Mouse (Mus musculus): ENCODE data around the gene Klb. TPM values are rescaled to one million over a fixed set of nuclear protein-coding genes. Genes with fewer than 3 reads are reported as not detected.

The Klb gene
- total and polyA plus RNA-seq, 2 experiments from 2014 or later = 0.05 to 0.29 TPM

- DNase-seq (no peak), ATAC-seq (no peak)
- whole genome bisulfite sequencing = 91% methylated on average over 11 of the region's 11 CpGs
- H3K4me1 ChIP-seq (ENCODE audit: insufficient read depth) = no peaks in the 10 kb centered on the region
- no peak overlapping the region for H3K4me2 ChIP-seq (ENCODE audit: low read depth)
- H3K27me3 ChIP-seq (ENCODE audit: insufficient read depth, low read length) = no peaks in the 10 kb centered on the region
- no peak for TF ChIP-seq CTCF (IDR thresholded peaks at IDR 0.05; ENCODE audit: low read depth)
- no peaks in the 10 kb centered on the region for H3K9me3 ChIP-seq (ENCODE audit: low read length)
- H3K4me3 ChIP-seq (ENCODE audit: low read depth, low read length) = no peak overlapping the region
- no peak overlapping the region for H3K9ac ChIP-seq
- no peaks in the 10 kb centered on the region for H3K36me3 ChIP-seq (ENCODE audit: insufficient read depth)
- H3K27ac ChIP-seq (ENCODE audit: low read depth, low read length) = no peak overlapping the region
Measured at GRCm38 (mm10) chr5:65367837-65368236, 19.7 kb downstream of the Klb start.

- H3K9me3 ChIP-seq (ENCODE audit: low read length) = no peaks in the 10 kb centered on the region
- ATAC-seq (no peak), DNase-seq (no peak)
- H3K4me2 ChIP-seq (ENCODE audit: low read depth) = no peak overlapping the region
- WGBS = 94% methylated on average over 7 of the region's 7 CpGs
- H3K4me3 ChIP-seq (ENCODE audit: low read depth, low read length) = no peak overlapping the region
- no peak overlapping the region for H3K27ac ChIP-seq (ENCODE audit: low read depth, low read length)
- TF ChIP-seq CTCF (IDR thresholded peaks at IDR 0.05; ENCODE audit: low read depth) = no peak
- no peaks in the 10 kb centered on the region for H3K4me1 ChIP-seq (ENCODE audit: insufficient read depth)
- H3K9ac ChIP-seq = no peak overlapping the region
- H3K36me3 ChIP-seq (ENCODE audit: insufficient read depth) = no peaks in the 10 kb centered on the region
- H3K27me3 ChIP-seq (ENCODE audit: insufficient read depth, low read length) = no peaks in the 10 kb centered on the region
Measured at GRCm38 (mm10) chr5:65371551-65371950, 23.4 kb downstream of the Klb start.

GRCm38 (mm10) chr5:65374746-65375145 lies 26.6 kb downstream of the Klb start:
- H3K27ac ChIP-seq (ENCODE audit: low read depth, low read length) = no peak overlapping the region
- no peaks in the 10 kb centered on the region for H3K27me3 ChIP-seq (ENCODE audit: insufficient read depth, low read length)
- no peak overlapping the region for H3K4me2 ChIP-seq (ENCODE audit: low read depth)
- no peaks in the 10 kb centered on the region for H3K36me3 ChIP-seq (ENCODE audit: insufficient read depth)
- H3K4me3 ChIP-seq (ENCODE audit: low read depth, low read length) = no peak overlapping the region
- ATAC-seq (no peak), DNase-seq (no peak)
- no peak for TF ChIP-seq CTCF (IDR thresholded peaks at IDR 0.05; ENCODE audit: low read depth)
- no peaks in the 10 kb centered on the region for H3K4me1 ChIP-seq (ENCODE audit: insufficient read depth)
- no peak overlapping the region for H3K9ac ChIP-seq
- 83% methylated on average over 7 of the region's 7 CpGs for WGBS
- H3K9me3 ChIP-seq (ENCODE audit: low read length) = no peaks in the 10 kb centered on the region

- no peak for TF ChIP-seq CTCF (IDR thresholded peaks at IDR 0.05; ENCODE audit: low read depth)
- DNase-seq (no peak), ATAC-seq (no peak)
- Histone ChIP-seq H3K4me2 (ENCODE audit: low read depth) (no peak overlapping the region), H3K27ac (ENCODE audit: low read depth, low read length) (no peak overlapping the region), H3K4me3 (ENCODE audit: low read depth, low read length) (no peak overlapping the region), H3K4me1 (ENCODE audit: insufficient read depth) (peaks cover 8% of the 10 kb centered on the region), H3K27me3 (ENCODE audit: insufficient read depth, low read length) (no peaks in the 10 kb centered on the region), H3K9ac (no peak overlapping the region), H3K9me3 (ENCODE audit: low read length) (no peaks in the 10 kb centered on the region), H3K36me3 (ENCODE audit: insufficient read depth) (peaks cover 41% of the 10 kb centered on the region)
- WGBS = 77% methylated on average over 2 of the region's 2 CpGs
Measured at GRCm38 (mm10) chr5:65385704-65386103, 37.6 kb downstream of the Klb start.

GRCm38 (mm10) chr5:65387008-65387867 lies 39.1 kb downstream of the Klb start:
- TF ChIP-seq CTCF (IDR thresholded peaks at IDR 0.05; ENCODE audit: low read depth) = no peak
- Histone ChIP-seq H3K4me2 (ENCODE audit: low read depth) (no peak overlapping the region), H3K9me3 (ENCODE audit: low read length) (no peaks in the 10 kb centered on the region), H3K9ac (no peak overlapping the region), H3K4me3 (ENCODE audit: low read depth, low read length) (no peak overlapping the region), H3K36me3 (ENCODE audit: insufficient read depth) (peaks cover 41% of the 10 kb centered on the region), H3K27me3 (ENCODE audit: insufficient read depth, low read length) (no peaks in the 10 kb centered on the region), H3K27ac (ENCODE audit: low read depth, low read length) (no peak overlapping the region), H3K4me1 (ENCODE audit: insufficient read depth) (peaks cover 10% of the 10 kb centered on the region)
- DNase-seq = no peak
- no peak for ATAC-seq
- 79% methylated on average over 6 of the region's 6 CpGs for WGBS

- TF ChIP-seq CTCF (IDR thresholded peaks at IDR 0.05; ENCODE audit: low read depth) = no peak
- WGBS = 2% methylated on average over 83 of the region's 83 CpGs
Measured at GRCm38 (mm10) chr5:65390648-65391644, 42.8 kb downstream of the Klb start, which contains the start of the genes Rpl9 and Lias. Gene Rpl9 (minus strand): TSS chr5:65391444. Gene Lias (plus strand): TSS chr5:65391497.

More at GRCm38 (mm10) chr5:65390648-65391644, 42.8 kb downstream of the Klb start, which contains the start of the genes Rpl9 and Lias:
- Histone ChIP-seq H3K36me3 (ENCODE audit: insufficient read depth) (peaks cover 41% of the 10 kb centered on the region), H3K9me3 (ENCODE audit: low read length) (no peaks in the 10 kb centered on the region), H3K9ac (peak within 1 kb of the TSS; percentile 97), H3K4me2 (ENCODE audit: low read depth) (peak within 1 kb of the TSS; percentile 68), H3K27me3 (ENCODE audit: insufficient read depth, low read length) (no peaks in the 10 kb centered on the region), H3K4me1 (ENCODE audit: insufficient read depth) (peaks cover 15% of the 10 kb centered on the region), H3K4me3 (ENCODE audit: low read depth, low read length) (peak within 1 kb of the TSS; percentile 72), H3K27ac (ENCODE audit: low read depth, low read length) (peak within 1 kb of the TSS; percentile 91)
- DNase-seq (peak; percentile 99), ATAC-seq (peak; percentile 98)

All from forebrain, postnatal 0 days (tissue).